Mouse (Mus musculus) myocyte (in vitro differentiated cells): ENCODE measurements at regions not wholly inside any gene's neighbourhood (a gene's known extent, or its start where the extent isn't known, plus 50 kb on each side); places are given as distances from the start of the nearest gene placed in this dataset.

Source experiments
- CEBPB ChIP-seq: IDR thresholded peaks from 2 replicates; pipeline ENCODE4 v1.6.1; 2011; ENCODE audit warnings: mild to moderate bottlenecking, moderate library complexity; ENCODE audit not compliant: poor library complexity, insufficient read depth, severe bottlenecking
- E2F4 ChIP-seq: IDR thresholded peaks from one replicate; pipeline ENCODE4 v1.6.1; 2011; ENCODE audit warnings: mild to moderate bottlenecking, control low read depth, moderate library complexity; ENCODE audit not compliant: insufficient read depth
- MAX ChIP-seq: IDR thresholded peaks from one replicate; pipeline ENCODE4 v1.6.1; 2011; ENCODE audit warnings: low read depth, mild to moderate bottlenecking, control low read depth
- MYOD1 ChIP-seq, 3 experiments: IDR thresholded peaks; one replicate each; pipeline ENCODE4 v1.6.1; 2011; ENCODE audit warnings: control low read depth in 2 of 3, low read depth in 2 of 3, mild to moderate bottlenecking in 2 of 3, moderate library complexity in 1 of 3; ENCODE audit not compliant: insufficient read length in 2 of 3, control insufficient read depth in 1 of 3
- MYOG ChIP-seq, 3 experiments: IDR thresholded peaks; one replicate each; pipeline ENCODE4 v1.6.1; 2011; ENCODE audit warnings: control low read depth in 2 of 3, low read depth in 2 of 3, mild to moderate bottlenecking in 2 of 3; ENCODE audit not compliant: insufficient read length in 2 of 3, control insufficient read depth in 1 of 3, insufficient read depth in 1 of 3
- POLR2A ChIP-seq: IDR thresholded peaks from one replicate; pipeline ENCODE4 v1.6.1; 2011; ENCODE audit warnings: low read depth, mild to moderate bottlenecking, control low read depth, moderate library complexity; ENCODE audit not compliant: insufficient read length
- POLR2AphosphoS2 ChIP-seq: IDR thresholded peaks from one replicate; pipeline ENCODE4 v1.6.1; 2011; ENCODE audit warnings: low read depth, control low read depth; ENCODE audit not compliant: insufficient read length
- USF1 ChIP-seq: IDR thresholded peaks from one replicate; pipeline ENCODE4 v1.6.1; 2011; ENCODE audit warnings: low read depth, mild to moderate bottlenecking, control low read depth, moderate library complexity

DNA sequence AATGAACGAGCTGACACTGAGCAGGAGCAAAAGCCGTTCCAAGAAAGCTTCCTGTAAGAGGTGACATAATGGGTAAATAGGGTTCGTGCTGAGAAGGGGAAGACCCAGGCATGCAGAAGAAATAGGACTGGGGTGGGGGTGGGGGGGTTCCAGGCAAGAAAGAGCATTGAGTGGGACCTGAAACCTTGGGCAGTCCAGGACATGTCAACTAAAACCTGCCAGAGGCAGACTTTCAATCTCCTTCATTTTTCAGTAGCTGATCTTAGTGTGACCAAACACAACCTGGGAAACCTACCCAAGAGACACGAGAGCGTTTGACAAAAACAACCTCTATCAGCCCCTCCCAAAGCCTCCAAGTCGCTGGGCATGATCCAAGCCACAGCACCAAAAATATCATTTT is 133.4 kb upstream of the Zfp703 start:
- TF ChIP-seq USF1 (no peak), MAX (no peak), POLR2A (no peak), MYOD1 (IDR thresholded peaks at IDR 0.05; ENCODE audit: control insufficient read depth in 1 of 3, insufficient read length in 2 of 3, low read depth in 2 of 3) (no peak), CEBPB (no peak), MYOG (IDR thresholded peaks at IDR 0.05; ENCODE audit: control insufficient read depth in 1 of 3, insufficient read depth in 1 of 3, insufficient read length in 2 of 3, low read depth in 2 of 3) (no peak), E2F4 (no peak), POLR2AphosphoS2 (no peak)
